Mouse (Mus musculus) heart, adult 11 months (tissue): Measurements from ENCODE around the gene Ap4s1.
A peak's percentile ranks its signal among the peaks of the same experiment; 100 is the strongest.

ENCODE experiments used
- DNase-seq: peaks from one replicate; pipeline ENCODE4 v3.0.0; 2022

Ap4s1 gene

GRCm38 (mm10) chr12:51690893-51691844 is at the start of gene Ap4s1:
TSS of gene Ap4s1 (plus strand) at chr12:51691033.
- peak; percentile 98 for DNase-seq

- peak; percentile 53 for DNase-seq
Measured at GRCm38 (mm10) chr12:51641871-51642270, 49.0 kb upstream of the Ap4s1 start.

- DNase-seq = peak; percentile 51
Measured at GRCm38 (mm10) chr12:51649401-51649800, 41.4 kb upstream of the Ap4s1 start.

- DNase-seq = no peak
Measured at GRCm38 (mm10) chr12:51655944-51656465, 34.8 kb upstream of the Ap4s1 start.

- DNase-seq = no peak
Measured at GRCm38 (mm10) chr12:51663011-51663410, 27.8 kb upstream of the Ap4s1 start.

- DNase-seq = peak; percentile 53
Measured at GRCm38 (mm10) chr12:51663908-51664307, 26.9 kb upstream of the Ap4s1 start.

GRCm38 (mm10) chr12:51666708-51667430 is 24.0 kb upstream of the Ap4s1 start:
- DNase-seq = peak; percentile 70

- peak; percentile 75 for DNase-seq
Measured at GRCm38 (mm10) chr12:51671231-51671891, 19.5 kb upstream of the Ap4s1 start.

GRCm38 (mm10) chr12:51673270-51673669 is 17.6 kb upstream of the Ap4s1 start:
- peak; percentile 85 for DNase-seq

- DNase-seq = peak; percentile 41
Measured at GRCm38 (mm10) chr12:51676442-51676841, 14.4 kb upstream of the Ap4s1 start.

- peak; percentile 76 for DNase-seq
Measured at GRCm38 (mm10) chr12:51678844-51679243, 12.0 kb upstream of the Ap4s1 start.

- DNase-seq = peak; percentile 87
Measured at GRCm38 (mm10) chr12:51688546-51688945, 2.3 kb upstream of the Ap4s1 start.

GRCm38 (mm10) chr12:51691845-51692632 is 1.2 kb downstream of the Ap4s1 start, which contains the start of gene Strn3:
TSS of gene Strn3 (minus strand) at chr12:51691897.
- DNase-seq = peak; percentile 100

GRCm38 (mm10) chr12:51692870-51693269 is 2.0 kb downstream of the Ap4s1 start:
- DNase-seq = peak; percentile 88

GRCm38 (mm10) chr12:51693419-51693818 is 2.6 kb downstream of the Ap4s1 start:
- DNase-seq = peak; percentile 65

- peak; percentile 68 for DNase-seq
Measured at GRCm38 (mm10) chr12:51694096-51694495, 3.3 kb downstream of the Ap4s1 start.

GRCm38 (mm10) chr12:51694966-51695365 is 4.1 kb downstream of the Ap4s1 start:
- DNase-seq = peak; percentile 57

GRCm38 (mm10) chr12:51696157-51696556 is 5.3 kb downstream of the Ap4s1 start:
- DNase-seq = no peak

- DNase-seq = peak; percentile 88
Measured at GRCm38 (mm10) chr12:51699623-51700393, 9.0 kb downstream of the Ap4s1 start.

- peak; percentile 68 for DNase-seq
Measured at GRCm38 (mm10) chr12:51701723-51702122, 10.9 kb downstream of the Ap4s1 start.

- peak; percentile 90 for DNase-seq
Measured at GRCm38 (mm10) chr12:51703859-51704258, 13.0 kb downstream of the Ap4s1 start.
